Mouse (Mus musculus) kidney, adult 18-20 months (tissue): Measurements from ENCODE around the gene H2al1b.
A peak's percentile ranks its signal among the peaks of the same experiment; 100 is the strongest.
"Not testable (repeated sequence)": the region's sequence is repeated elsewhere in the genome, so short reads cannot be mapped to it uniquely, and the experiment has no call there.

ENCODE experiments used
- DNase-seq: peaks from one replicate; pipeline ENCODE4 v3.0.0; 2021

Gene H2al1b

DNA sequence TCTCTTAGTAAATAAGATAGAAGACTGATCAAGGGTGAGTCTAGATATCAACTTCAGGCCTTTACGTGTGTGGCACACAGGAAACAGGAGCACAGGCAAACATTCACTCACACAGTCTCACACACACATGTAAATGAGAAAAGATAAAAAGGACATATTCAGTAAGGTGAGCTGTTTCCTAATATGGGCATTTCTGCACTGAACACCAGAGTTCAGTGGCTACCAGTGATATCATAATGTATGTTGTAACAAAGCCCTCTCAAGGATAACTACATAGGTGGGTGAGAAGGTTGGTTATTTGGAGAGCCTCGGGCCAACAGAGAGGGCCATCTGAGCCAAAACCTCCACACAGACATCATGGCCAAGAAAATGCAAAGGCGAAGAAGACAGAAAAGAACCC lies at the start of gene H2al1b:
Gene H2al1b (plus strand): TSS at position 301 of the 400 bp plus-strand sequence.
- DNase-seq = not testable (repeated sequence)

DNA sequence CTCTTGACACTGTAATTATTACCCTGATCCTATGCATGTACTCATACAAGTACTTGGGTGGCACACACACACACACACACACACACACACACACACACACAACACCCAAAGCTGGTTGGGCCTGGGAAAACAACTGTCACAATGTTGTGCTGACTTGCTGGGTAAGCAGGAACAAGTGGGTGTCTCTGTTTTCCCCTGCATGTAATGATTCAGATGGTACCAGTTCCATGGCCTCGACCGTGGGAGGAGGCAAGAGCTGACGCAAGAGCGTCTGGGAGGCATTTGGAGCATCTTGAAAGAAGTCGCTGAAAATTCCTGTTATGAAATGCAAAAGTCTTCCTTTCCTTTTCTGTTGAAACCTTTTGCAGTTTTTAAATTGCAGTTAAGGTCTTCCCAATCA lies 48.2 kb upstream of the H2al1b start:
- no peak for DNase-seq

DNA sequence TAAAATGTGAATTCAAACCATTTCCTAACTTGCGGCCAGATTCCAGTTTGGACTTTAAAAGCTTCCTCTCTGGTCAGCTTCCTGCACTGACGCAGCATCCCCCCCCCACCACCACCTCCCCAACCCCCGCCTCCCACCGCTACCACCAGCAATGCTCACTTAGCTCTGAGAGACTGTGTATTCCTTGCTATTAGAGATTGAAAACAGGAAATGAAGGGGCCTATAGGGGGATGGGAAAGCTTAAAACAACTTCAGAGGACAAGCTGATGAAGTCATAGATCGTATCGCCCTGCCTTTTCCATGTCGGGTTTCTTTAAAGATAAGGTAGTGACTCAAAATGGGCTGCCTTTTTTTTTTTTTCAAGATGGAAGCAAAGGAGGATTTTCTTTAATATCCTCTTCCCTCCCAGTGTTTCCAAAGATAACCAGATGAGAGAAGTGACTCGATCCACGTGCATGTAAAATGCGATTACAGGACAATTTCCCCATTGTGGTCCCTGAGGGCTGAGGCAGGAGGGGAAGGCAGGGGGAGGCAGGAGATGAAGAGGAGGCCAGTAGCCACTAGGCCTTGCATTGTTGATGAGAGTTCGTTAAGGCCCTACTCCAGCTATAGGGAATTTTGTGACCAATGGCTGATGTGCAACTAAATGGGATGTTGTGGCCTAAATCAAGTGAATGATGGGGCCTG lies 47.6 kb upstream of the H2al1b start:
- DNase-seq = no peak

DNA sequence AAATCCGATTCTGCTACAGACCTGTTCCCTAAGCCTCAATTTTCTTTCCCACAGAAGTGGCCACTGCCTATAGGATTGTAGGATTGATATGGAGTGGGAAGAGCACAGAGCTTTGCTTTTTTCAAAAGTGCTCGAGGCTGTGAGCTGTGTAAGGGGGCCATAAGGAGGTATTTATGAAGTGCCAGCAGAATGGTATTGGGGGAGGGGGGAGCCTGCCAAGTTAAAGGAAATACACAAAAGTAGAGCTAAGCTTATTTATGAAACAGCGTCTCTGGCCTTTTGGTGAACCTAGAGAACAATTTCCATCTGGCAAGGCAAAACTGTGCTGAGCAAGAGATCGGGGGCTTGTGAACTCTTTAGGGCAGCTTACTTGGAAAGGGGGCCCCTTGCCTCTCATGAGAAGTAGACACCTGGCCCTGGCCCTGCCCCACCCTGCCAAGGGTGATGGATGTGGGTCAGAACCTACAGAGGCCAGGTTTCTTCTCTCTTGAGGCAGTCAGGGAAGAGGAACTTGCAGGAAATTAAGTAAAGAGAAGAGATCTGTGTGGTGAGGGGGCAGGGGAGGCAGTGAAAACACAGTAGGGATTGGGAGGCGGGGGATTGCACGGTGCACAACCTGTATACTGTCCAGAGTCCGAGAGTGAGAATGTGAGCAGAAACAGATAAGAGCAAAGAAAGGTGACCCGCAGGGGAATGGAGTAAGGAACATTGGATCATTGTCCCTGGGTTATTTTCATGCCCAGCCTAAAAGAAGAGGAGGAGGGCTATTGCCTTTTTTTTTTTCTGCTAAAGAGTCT lies 46.5 kb upstream of the H2al1b start:
- no peak for DNase-seq

DNA sequence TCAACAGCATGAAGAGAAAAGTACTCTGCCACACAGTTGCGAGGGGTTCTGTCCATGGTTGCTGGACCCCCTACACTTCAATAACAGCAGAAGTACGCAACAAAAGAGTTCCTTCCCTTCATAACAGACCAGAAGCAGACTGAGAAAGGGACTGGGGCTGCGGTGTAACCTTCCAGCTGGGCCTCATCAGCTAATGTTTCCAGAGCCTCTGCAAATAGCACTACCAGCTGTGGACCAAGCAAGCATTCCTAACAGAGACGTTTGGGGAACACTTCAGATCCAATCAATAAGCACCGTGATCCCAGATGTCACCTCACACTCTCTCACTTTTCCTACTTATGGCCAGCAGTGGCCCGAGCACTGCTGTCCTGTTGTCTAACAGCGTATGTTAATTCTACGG lies 37.3 kb upstream of the H2al1b start:
- no peak for DNase-seq

DNA sequence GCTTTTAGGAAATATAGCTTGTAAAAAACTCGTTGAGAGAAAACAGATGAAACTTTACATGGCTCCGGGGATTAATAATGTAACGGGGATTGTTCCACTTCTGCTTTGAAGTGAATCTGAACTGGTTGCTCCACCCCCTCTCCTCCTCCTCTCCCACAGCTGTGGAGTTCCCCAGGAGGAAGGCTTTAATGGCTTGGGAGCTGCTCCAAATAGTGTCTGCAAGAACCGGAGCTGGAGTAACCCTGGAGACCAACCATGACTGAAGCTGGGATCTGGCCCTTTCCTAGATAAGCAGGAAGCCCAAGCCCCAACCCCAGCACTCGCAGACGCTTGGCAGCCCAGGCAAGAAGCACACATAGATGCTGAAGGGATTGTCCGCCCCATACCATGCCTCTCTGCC lies 34.4 kb upstream of the H2al1b start:
- DNase-seq = no peak

DNA sequence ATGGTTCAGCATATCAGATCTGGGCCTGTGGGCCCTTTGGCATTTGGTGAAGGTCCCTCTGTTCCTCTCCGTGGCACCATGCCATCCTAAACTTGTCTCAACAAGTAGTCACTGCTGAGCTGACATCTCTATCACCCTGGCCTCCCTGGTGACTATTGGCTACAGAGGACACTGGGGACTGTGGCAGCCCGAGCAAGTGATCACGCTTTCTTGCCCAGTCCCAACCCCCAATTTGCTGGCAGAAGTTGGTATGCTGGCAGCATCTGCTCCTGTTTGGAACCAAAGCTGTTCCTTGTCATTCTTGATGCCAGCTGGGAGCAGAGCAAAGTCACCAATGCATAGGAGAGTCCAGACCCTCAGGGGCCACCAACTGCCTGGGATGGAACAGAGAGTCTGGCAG lies 33.2 kb upstream of the H2al1b start:
- DNase-seq = no peak

DNA sequence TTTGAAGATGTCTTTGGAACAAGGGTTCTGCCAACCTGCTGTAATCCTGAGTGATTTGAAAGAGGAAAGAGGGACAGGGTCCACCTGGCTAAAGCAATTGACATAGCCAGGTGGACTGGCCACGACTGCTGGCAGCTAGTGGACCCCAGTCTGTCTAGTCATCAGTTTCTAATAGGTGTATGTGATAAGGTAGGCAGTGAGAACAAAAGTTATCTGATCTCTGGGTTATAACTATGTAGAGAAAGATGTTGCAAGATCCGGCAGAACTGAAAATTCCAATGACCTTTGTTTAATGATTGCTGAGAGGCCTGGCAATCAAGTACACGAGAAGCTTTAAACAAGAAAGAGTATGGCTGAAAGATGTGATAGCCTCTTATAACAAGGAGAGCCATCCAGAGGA lies 29.0 kb upstream of the H2al1b start:
- no peak for DNase-seq

DNA sequence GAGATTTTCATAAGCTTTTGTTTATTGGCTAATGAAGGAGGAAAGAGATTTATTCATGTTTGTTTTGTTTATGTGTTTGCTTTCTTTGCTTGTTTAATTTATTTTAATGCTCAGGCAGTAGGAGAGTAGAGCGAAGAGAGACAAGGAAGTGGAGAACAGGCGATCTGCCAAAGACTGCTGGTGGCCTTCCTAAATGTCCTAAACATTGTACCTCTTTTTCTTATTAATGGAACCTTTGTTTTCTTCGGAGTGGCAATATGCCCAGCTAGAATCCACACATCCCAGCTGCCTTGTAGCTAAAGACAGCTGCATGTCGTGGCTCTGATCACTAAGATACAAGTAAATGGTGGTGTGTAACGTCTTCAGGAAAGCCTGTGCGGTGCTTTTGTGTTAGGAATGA lies 25.1 kb upstream of the H2al1b start:
- no peak for DNase-seq

DNA sequence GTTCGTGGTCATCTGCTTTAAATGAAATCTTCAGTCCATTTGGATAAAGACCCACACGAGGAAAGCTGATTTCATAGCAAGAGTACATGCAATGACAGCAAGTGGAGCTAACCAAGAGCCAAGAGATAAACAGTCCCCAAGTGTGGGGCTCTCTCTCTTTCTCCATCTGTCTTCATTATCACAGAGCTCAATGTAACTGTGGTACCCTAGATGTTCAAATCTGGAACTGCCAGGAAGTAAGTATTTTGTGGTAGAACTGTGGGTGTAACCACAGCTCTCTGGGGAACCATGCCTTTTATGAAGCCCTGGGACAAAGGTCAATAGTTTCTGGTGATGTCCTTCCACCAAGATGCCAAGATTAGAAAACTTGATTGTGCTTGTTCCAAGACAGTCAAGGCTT lies 21.5 kb upstream of the H2al1b start:
- DNase-seq = no peak

DNA sequence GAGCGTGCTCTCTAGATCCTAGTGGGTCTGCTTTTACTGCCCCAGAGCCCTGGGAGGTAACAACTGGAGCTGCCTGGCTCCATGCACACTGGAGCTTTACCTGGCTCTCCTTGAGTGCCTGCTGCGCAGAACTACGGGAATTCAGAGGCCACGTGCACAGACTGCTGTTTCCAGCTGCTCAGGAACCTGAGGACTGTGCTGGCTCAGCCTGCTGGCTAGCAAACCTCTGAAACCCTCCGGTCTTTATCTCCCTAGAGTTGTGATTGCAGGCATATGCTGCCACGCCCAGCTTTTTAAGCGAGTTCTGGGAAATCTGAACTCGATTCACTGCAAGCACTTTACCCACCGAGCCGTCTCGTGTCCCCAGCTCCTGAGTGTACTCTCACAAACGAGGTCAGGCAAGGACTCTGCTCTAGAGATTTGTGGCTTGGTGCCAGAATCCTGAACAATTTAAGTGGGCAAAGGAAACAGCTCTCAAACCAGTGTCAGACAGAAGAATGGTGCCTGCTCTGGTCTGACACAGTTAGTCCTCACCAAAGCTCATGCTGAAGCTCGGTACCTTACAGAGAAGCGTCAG lies 13.8 kb upstream of the H2al1b start:
- DNase-seq = peak; percentile 4

DNA sequence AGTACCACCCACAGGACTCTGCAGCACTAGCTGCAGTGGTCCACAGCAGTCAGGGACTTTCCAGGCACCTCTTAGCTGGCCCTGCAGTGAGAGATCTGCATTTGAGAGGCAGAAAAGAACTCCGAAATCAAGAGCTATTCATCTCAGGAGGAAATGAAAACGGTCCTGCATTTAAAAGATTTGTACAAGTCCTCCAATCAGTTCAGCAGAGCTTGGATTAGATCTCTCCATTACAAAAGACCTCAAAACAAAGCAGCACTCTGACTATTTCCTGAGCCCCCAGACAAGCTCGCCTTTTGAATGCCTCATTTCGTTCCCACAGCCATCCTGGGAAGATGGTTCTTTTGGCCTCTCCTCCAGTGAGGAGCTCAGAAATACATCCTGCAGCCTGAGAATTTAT lies 13.0 kb upstream of the H2al1b start:
- DNase-seq = no peak

DNA sequence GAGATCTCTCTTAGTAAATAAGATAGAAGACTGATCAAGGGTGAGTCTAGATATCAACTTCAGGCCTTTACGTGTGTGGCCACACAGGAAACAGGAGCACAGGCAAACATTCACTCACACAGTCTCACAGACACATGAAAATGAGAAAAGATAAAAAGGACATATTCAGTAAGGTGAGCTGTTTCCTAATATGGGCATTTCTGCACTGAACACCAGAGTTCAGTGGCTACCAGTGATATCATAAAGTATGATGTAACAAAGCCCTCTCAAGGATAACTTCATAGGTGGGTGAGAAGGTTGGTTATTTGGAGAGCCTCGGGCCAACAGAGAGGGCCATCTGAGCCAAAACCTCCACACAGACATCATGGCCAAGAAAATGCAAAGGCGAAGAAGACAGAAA lies 3.3 kb upstream of the H2al1b start, which contains the start of gene H2al1a:
Gene H2al1a (plus strand): TSS at position 301 of the 400 bp plus-strand sequence.
- not testable (repeated sequence) for DNase-seq

DNA sequence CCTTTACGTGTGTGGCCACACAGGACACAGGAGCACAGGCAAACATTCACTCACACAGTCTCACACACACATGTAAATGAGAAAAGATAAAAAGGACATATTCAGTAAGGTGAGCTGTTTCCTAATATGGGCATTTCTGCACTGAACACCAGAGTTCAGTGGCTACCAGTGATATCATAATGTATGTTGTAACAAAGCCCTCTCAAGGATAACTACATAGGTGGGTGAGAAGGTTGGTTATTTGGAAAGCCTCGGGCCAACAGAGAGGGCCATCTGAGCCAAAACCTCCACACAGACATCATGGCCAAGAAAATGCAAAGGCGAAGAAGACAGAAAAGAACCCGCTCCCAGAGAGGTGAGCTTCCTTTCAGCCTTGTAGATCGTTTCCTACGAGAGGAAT lies 3.1 kb downstream of the H2al1b start, which contains the start of gene H2al1c:
Gene H2al1c (plus strand): TSS at position 301 of the 400 bp plus-strand sequence.
- DNase-seq = not testable (repeated sequence)

DNA sequence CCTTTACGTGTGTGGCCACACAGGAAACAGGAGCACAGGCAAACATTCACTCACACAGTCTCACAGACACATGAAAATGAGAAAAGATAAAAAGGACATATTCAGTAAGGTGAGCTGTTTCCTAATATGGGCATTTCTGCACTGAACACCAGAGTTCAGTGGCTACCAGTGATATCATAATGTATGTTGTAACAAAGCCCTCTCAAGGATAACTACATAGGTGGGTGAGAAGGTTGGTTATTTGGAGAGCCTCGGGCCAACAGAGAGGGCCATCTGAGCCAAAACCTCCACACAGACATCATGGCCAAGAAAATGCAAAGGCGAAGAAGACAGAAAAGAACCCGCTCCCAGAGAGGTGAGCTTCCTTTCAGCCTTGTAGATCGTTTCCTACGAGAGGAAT lies 6.3 kb downstream of the H2al1b start, which contains the start of gene H2al1d:
Gene H2al1d (plus strand): TSS at position 301 of the 400 bp plus-strand sequence.
- DNase-seq = not testable (repeated sequence)

DNA sequence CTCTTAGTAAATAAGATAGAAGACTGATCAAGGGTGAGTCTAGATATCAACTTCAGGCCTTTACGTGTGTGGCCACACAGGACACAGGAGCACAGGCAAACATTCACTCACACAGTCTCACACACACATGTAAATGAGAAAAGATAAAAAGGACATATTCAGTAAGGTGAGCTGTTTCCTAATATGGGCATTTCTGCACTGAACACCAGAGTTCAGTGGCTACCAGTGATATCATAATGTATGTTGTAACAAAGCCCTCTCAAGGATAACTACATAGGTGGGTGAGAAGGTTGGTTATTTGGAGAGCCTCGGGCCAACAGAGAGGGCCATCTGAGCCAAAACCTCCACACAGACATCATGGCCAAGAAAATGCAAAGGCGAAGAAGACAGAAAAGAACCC lies 9.4 kb downstream of the H2al1b start, which contains the start of gene H2al1e:
Gene H2al1e (plus strand): TSS at position 301 of the 400 bp plus-strand sequence.
- DNase-seq = not testable (repeated sequence)

DNA sequence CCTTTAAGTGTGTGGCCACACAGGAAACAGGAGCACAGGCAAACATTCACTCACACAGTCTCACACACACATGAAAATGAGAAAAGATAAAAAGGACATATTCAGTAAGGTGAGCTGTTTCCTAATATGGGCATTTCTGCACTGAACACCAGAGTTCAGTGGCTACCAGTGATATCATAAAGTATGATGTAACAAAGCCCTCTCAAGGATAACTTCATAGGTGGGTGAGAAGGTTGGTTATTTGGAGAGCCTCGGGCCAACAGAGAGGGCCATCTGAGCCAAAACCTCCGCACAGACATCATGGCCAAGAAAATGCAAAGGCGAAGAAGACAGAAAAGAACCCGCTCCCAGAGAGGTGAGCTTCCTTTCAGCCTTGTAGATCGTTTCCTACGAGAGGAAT lies 12.6 kb downstream of the H2al1b start, which contains the start of gene H2al1f:
Gene H2al1f (plus strand): TSS at position 301 of the 400 bp plus-strand sequence.
- DNase-seq = not testable (repeated sequence)

DNA sequence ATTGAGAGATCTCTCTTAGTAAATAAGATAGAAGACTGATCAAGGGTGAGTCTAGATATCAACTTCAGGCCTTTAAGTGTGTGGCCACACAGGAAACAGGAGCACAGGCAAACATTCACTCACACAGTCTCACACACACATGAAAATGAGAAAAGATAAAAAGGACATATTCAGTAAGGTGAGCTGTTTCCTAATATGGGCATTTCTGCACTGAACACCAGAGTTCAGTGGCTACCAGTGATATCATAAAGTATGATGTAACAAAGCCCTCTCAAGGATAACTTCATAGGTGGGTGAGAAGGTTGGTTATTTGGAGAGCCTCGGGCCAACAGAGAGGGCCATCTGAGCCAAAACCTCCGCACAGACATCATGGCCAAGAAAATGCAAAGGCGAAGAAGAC lies 15.7 kb downstream of the H2al1b start, which contains the start of gene H2al1g:
Gene H2al1g (plus strand): TSS at position 301 of the 400 bp plus-strand sequence.
- DNase-seq = not testable (repeated sequence)

DNA sequence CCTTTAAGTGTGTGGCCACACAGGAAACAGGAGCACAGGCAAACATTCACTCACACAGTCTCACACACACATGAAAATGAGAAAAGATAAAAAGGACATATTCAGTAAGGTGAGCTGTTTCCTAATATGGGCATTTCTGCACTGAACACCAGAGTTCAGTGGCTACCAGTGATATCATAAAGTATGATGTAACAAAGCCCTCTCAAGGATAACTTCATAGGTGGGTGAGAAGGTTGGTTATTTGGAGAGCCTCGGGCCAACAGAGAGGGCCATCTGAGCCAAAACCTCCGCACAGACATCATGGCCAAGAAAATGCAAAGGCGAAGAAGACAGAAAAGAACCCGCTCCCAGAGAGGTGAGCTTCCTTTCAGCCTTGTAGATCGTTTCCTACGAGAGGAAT lies 19.0 kb downstream of the H2al1b start, which contains the start of gene H2al1h:
Gene H2al1h (plus strand): TSS at position 301 of the 400 bp plus-strand sequence.
- DNase-seq = not testable (repeated sequence)

DNA sequence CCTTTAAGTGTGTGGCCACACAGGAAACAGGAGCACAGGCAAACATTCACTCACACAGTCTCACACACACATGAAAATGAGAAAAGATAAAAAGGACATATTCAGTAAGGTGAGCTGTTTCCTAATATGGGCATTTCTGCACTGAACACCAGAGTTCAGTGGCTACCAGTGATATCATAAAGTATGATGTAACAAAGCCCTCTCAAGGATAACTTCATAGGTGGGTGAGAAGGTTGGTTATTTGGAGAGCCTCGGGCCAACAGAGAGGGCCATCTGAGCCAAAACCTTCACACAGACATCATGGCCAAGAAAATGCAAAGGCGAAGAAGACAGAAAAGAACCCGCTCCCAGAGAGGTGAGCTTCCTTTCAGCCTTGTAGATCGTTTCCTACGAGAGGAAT lies 22.1 kb downstream of the H2al1b start, which contains the start of gene H2al1i:
Gene H2al1i (plus strand): TSS at position 301 of the 400 bp plus-strand sequence.
- not testable (repeated sequence) for DNase-seq

DNA sequence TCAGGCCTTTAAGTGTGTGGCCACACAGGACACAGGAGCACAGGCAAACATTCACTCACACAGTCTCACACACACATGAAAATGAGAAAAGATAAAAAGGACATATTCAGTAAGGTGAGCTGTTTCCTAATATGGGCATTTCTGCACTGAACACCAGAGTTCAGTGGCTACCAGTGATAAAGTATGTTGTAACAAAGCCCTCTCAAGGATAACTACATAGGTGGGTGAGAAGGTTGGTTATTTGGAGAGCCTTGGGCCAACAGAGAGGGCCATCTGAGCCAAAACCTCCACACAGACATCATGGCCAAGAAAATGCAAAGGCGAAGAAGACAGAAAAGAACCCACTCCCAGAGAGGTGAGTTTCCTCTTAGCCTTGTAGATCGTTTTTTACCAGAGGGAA lies 25.3 kb downstream of the H2al1b start, which contains the start of gene H2al1j:
Gene H2al1j (plus strand): TSS at position 301 of the 400 bp plus-strand sequence.
- not testable (repeated sequence) for DNase-seq

DNA sequence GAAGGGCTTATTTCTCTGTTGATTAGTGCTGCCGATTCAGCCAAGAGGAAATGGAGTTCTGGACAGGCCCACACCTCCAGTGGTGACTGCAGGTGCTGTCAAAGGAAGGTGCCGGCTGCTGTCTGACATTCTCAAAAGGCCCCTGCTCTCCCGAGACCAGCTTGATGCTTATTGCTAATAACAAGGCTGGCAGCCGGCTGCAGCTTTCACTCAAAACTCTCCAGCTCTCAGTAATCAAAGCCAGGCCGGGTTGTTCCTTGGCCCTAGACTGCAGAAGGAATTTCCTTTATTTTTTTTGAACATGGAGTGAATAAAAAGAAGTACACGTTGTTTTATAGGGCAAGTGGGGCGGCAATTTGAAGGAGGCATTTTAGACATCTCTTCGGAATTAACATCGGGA lies 43.5 kb downstream of the H2al1b start:
- DNase-seq = no peak

DNA sequence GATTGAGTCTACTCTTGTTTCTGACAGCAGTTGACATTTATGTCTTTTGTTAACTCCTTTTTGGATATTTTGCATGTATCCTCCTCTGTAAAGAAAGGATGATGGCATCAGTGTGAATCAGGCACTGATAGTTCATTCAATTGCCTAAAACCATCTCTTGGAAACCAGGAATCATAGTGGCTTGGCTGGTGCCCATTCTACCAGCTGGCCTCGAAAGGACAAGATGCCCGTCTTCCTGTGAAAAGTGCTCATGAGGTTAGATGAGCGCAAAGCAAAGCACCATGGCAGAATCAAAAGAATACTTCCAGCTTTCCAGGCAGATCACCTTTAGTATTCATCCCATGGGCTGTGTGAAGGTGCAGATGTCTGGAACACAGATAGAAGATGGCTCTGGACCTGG lies 44.5 kb downstream of the H2al1b start:
- no peak for DNase-seq
